Mouse (Mus musculus) forebrain, embryonic 12.5 days (tissue): Measurements from ENCODE around the gene Hypk. TPM values are rescaled to one million over a fixed set of nuclear protein-coding genes. Genes with fewer than 3 reads are reported as not detected.
A peak's percentile ranks its signal among the peaks of the same experiment; 100 is the strongest.
"Not testable (repeated sequence)": the region's sequence is repeated elsewhere in the genome, so short reads cannot be mapped to it uniquely, and the experiment has no call there.

Source experiments
- ATAC-seq: fragments of 200-750 bp; cut with Nextera tagmentation; 2 replicates; pipeline ENCODE4 v1.8.0; 2017; ENCODE audit warnings: moderate TSS enrichment; ENCODE audit not compliant: low FRiP score
- H3K27ac ChIP-seq: fragments of 300-500 bp; sonication (generic); 2 replicates; pipeline ENCODE4 v1.5.1; 2016; ENCODE audit warnings: mild to moderate bottlenecking
- H3K27me3 ChIP-seq: fragments of 300-500 bp; sonication (generic); 2 replicates; pipeline ENCODE4 v1.6.1; 2016; ENCODE audit warnings: mild to moderate bottlenecking
- H3K36me3 ChIP-seq: fragments of 300-500 bp; sonication (generic); replicated peaks from 2 replicates; pipeline ENCODE4 v1.6.1; 2016; ENCODE audit warnings: mild to moderate bottlenecking
- H3K4me1 ChIP-seq: fragments of 300-500 bp; sonication (generic); 2 replicates; pipeline ENCODE4 v1.6.1; 2016
- H3K4me2 ChIP-seq: fragments of 300-500 bp; sonication (generic); 2 replicates; pipeline ENCODE4 v1.6.1; 2016; ENCODE audit warnings: mild to moderate bottlenecking, moderate library complexity
- H3K4me3 ChIP-seq: fragments of 300-500 bp; sonication (generic); replicated peaks from 2 replicates; pipeline ENCODE4 v1.5.1; 2016; ENCODE audit warnings: mild to moderate bottlenecking
- H3K9ac ChIP-seq: fragments of 300-500 bp; sonication (generic); 2 replicates; pipeline ENCODE4 v1.6.1; 2016; ENCODE audit warnings: mild to moderate bottlenecking
- H3K9me3 ChIP-seq: fragments of 300-500 bp; sonication (generic); 2 replicates; pipeline ENCODE4 v1.6.1; 2016
- WGBS: fragments of 180-500 bp; shearing (Covaris S2); methylation state at CpG from one replicate; pipeline ENCODE4 v1.1.7; 2016; 5-methylcytosine and 5-hydroxymethylcytosine counted together
- polyA plus RNA-seq: library from polyadenylated mRNA; unstranded; fragments of >200 nt; fragmentation: Nextera tagmentation; extraction: Ambion mirVana; gene quantifications from 2 replicates; pipeline ENCODE4 v1.2.1, GENCODE M21; 2016

The Hypk gene
- polyA plus RNA-seq, 1 experiment from 2014 or later = 130 TPM

GRCm38 (mm10) chr2:121477491-121478266 lies 24.6 kb downstream of the Hypk start:
- Histone ChIP-seq H3K27me3 (no peaks in the 10 kb centered on the region), H3K4me3 (no peak overlapping the region), H3K9me3 (no peaks in the 10 kb centered on the region), H3K9ac (no peak overlapping the region), H3K36me3 (no peaks in the 10 kb centered on the region), H3K27ac (no peak overlapping the region), H3K4me2 (no peak overlapping the region), H3K4me1 (peaks cover 3% of the 10 kb centered on the region; the same call in 1 of the 2 replicates)
- ATAC-seq = no peak
- 86% methylated on average over 3 of the region's 3 CpGs for WGBS

- no peaks in the 10 kb centered on the region for H3K36me3 ChIP-seq
- H3K9me3 ChIP-seq = no peaks in the 10 kb centered on the region
- no peak overlapping the region for H3K9ac ChIP-seq
- ATAC-seq = no peak
- no peak overlapping the region for H3K27ac ChIP-seq
- H3K27me3 ChIP-seq = no peaks in the 10 kb centered on the region
- H3K4me1 ChIP-seq = peaks cover 7% of the 10 kb centered on the region; the same call in 1 of the 2 replicates
- WGBS = 66% methylated on average over 3 of the region's 3 CpGs
- H3K4me2 ChIP-seq = no peak overlapping the region
- no peak overlapping the region for H3K4me3 ChIP-seq
These were observed 27.4 kb downstream of the Hypk start for GRCm38 (mm10) chr2:121480498-121480897.

- H3K4me1 ChIP-seq, H3K27me3 ChIP-seq, H3K4me2 ChIP-seq, H3K36me3 ChIP-seq, H3K9ac ChIP-seq, H3K4me3 ChIP-seq, H3K9me3 ChIP-seq, H3K27ac ChIP-seq, ATAC-seq: not testable (repeated sequence)
- WGBS = 88% methylated on average over 13 of the region's 13 CpGs
These were observed 27.8 kb downstream of the Hypk start for GRCm38 (mm10) chr2:121480916-121481315.

- ATAC-seq = no peak
- peak overlapping the region; percentile 43; the same call in 1 of the 2 replicates for H3K27ac ChIP-seq
These were observed 30.5 kb downstream of the Hypk start for GRCm38 (mm10) chr2:121483576-121483975.

GRCm38 (mm10) chr2:121484403-121484802 lies 31.3 kb downstream of the Hypk start:
- H3K27ac ChIP-seq, H3K9ac ChIP-seq, H3K4me1 ChIP-seq, ATAC-seq, H3K36me3 ChIP-seq, H3K4me2 ChIP-seq, H3K27me3 ChIP-seq, H3K9me3 ChIP-seq, H3K4me3 ChIP-seq: not testable (repeated sequence)
- 85% methylated on average over 2 of the region's 2 CpGs for WGBS

More at GRCm38 (mm10) chr2:121483576-121483975, 30.5 kb downstream of the Hypk start:
- Histone ChIP-seq H3K4me3 (no peak overlapping the region), H3K36me3 (no peaks in the 10 kb centered on the region), H3K27me3 (no peaks in the 10 kb centered on the region), H3K9me3 (no peaks in the 10 kb centered on the region), H3K4me1 (peaks cover 7% of the 10 kb centered on the region; the same call in 1 of the 2 replicates), H3K4me2 (peak overlapping the region; percentile 17; the same call in 1 of the 2 replicates), H3K9ac (no peak overlapping the region)
- 32% methylated on average over 8 of the region's 8 CpGs for WGBS

GRCm38 (mm10) chr2:121501550-121501949 lies 48.5 kb downstream of the Hypk start:
- not testable (repeated sequence) for H3K27ac ChIP-seq, ATAC-seq, H3K36me3 ChIP-seq, H3K9me3 ChIP-seq, H3K4me3 ChIP-seq, H3K4me2 ChIP-seq, H3K9ac ChIP-seq, H3K4me1 ChIP-seq, H3K27me3 ChIP-seq
- 61% methylated on average over 2 of the region's 6 CpGs for WGBS

- H3K4me2 ChIP-seq = peak within 1 kb of the TSS; percentile 64
- H3K9ac ChIP-seq = peak within 1 kb of the TSS; percentile 64
- H3K4me1 ChIP-seq = peaks cover 21% of the 10 kb centered on the region
- H3K36me3 ChIP-seq, H3K27me3 ChIP-seq, H3K9me3 ChIP-seq: not testable (repeated sequence)
- ATAC-seq = peak; percentile 93
- peak within 1 kb of the TSS; percentile 58 for H3K4me3 ChIP-seq
- peak within 1 kb of the TSS; percentile 66; the same call in 1 of the 2 replicates for H3K27ac ChIP-seq
- 4% methylated on average over 40 of the region's 42 CpGs for WGBS
These were observed 53.1 kb downstream of the Hypk start, which contains the start of the genes Mfap1a and Wdr76 for GRCm38 (mm10) chr2:121505942-121506882. TSS of gene Mfap1a (minus strand) at chr2:121506665. TSS of gene Wdr76 (plus strand) at chr2:121506723.

GRCm38 (mm10) chr2:121507173-121507950 lies 54.3 kb downstream of the Hypk start:
- WGBS = 19% methylated on average over 12 of the region's 12 CpGs
- H3K4me3 ChIP-seq = peak overlapping the region; percentile 58
- no peak for ATAC-seq
- peak overlapping the region; percentile 61 for H3K9ac ChIP-seq
- peaks cover 21% of the 10 kb centered on the region for H3K4me1 ChIP-seq
- H3K4me2 ChIP-seq = peak overlapping the region; percentile 64
- H3K9me3 ChIP-seq = no peaks in the 10 kb centered on the region
- no peak overlapping the region for H3K27ac ChIP-seq
- peaks cover 16% of the 10 kb centered on the region for H3K36me3 ChIP-seq
- H3K27me3 ChIP-seq = no peaks in the 10 kb centered on the region

GRCm38 (mm10) chr2:121507951-121508330 lies 54.9 kb downstream of the Hypk start:
- H3K4me2 ChIP-seq = peak overlapping the region; percentile 64
- no peak overlapping the region for H3K27ac ChIP-seq
- H3K4me1 ChIP-seq = peaks cover 21% of the 10 kb centered on the region
- ATAC-seq = no peak
- peak overlapping the region; percentile 58 for H3K4me3 ChIP-seq
- peaks cover 22% of the 10 kb centered on the region for H3K36me3 ChIP-seq
- WGBS = 83% methylated on average over 2 of the region's 2 CpGs
- no peaks in the 10 kb centered on the region for H3K9me3 ChIP-seq
- peak overlapping the region; percentile 61 for H3K9ac ChIP-seq
- no peaks in the 10 kb centered on the region for H3K27me3 ChIP-seq
